Mouse (Mus musculus) heart, adult 2 months (tissue): Measurements from ENCODE around the gene Taar2.

Source experiments
- CTCF ChIP-seq: fragments of 200-600 bp; IDR thresholded peaks from 2 replicates; pipeline ENCODE4 v1.8.1; 2022; ENCODE audit warnings: antibody characterized with exemption, mild to moderate bottlenecking, moderate library complexity
- EP300 ChIP-seq: fragments of 200-500 bp; IDR thresholded peaks from 2 replicates; pipeline ENCODE4 v1.6.1; 2011; ENCODE audit warnings: low read depth, low read length, control low read depth; ENCODE audit not compliant: insufficient read depth
- POLR2A ChIP-seq: fragments of 200-500 bp; IDR thresholded peaks from 2 replicates; pipeline ENCODE4 v1.6.1; 2011; ENCODE audit warnings: mild to moderate bottlenecking, low read depth, low read length, control low read depth; ENCODE audit not compliant: insufficient read depth

DNA sequence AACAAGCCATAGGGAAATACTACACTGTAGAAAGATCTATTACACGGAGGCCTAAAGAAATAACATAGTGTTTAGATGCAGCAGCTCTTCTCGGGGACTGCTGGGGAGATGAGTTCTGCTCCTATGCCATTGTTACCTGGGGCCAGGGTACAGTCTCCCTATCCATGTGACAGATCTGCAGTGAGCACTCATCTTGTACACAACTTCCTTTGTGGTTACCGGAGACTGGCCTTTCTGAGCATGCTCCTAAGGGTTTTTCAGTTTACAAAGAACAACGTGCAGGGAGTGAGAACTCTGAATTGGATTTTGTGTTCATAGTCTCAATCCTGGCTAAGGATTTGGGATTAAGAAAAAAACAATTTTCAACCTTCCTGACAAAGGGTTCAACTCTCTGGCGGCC lies 48.0 kb downstream of the Taar2 start:
- TF ChIP-seq POLR2A, result no peak
- no peak for TF ChIP-seq CTCF
- no peak for TF ChIP-seq EP300
